ENCODE assay signal across 12 mouse cellular contexts in genomic region chr3:103232398-103232797, GRCm38 (mm10).
"Had no signal": no experiment of that assay in that cellular context is flagged by ENCODE, and none has a peak within 500 bp of the region (broad histone marks: within the 10 kb centered on the region; RNA-seq: fewer than 3 reads in every experiment).

No protein-coding gene starts in this region.

- ATAC-seq: midbrain, embryonic 13.5 days had no signal

- H3K36me3 ChIP-seq: limb, embryonic 15.5 days; liver, embryonic 15.5 days; lung, embryonic 15.5 days; midbrain, embryonic 13.5 days; neural tube, embryonic 13.5 days had no signal

- H3K9me3 ChIP-seq: limb, embryonic 15.5 days; liver, embryonic 15.5 days had no signal

- DNase-seq: kidney, adult 18-20 months; kidney, postnatal 10 days; kidney, postnatal 4 days; right cerebral cortex, adult 18-20 months; right cerebral cortex, postnatal 25 days; thymus, adult 18-20 months; thymus, postnatal 14 days had no signal

- H3K4me2 ChIP-seq: limb, embryonic 15.5 days; liver, embryonic 15.5 days; lung, embryonic 15.5 days; midbrain, embryonic 13.5 days; neural tube, embryonic 13.5 days had no signal

- H3K27me3 ChIP-seq: limb, embryonic 15.5 days; liver, embryonic 15.5 days; lung, embryonic 15.5 days; midbrain, embryonic 13.5 days; neural tube, embryonic 13.5 days had no signal

- H3K4me3 ChIP-seq: limb, embryonic 15.5 days; liver, embryonic 15.5 days; lung, embryonic 15.5 days; midbrain, embryonic 13.5 days; neural tube, embryonic 13.5 days had no signal

- H3K4me1 ChIP-seq: limb, embryonic 15.5 days; liver, embryonic 15.5 days; lung, embryonic 15.5 days; midbrain, embryonic 13.5 days; neural tube, embryonic 13.5 days had no signal

- H3K9ac ChIP-seq: limb, embryonic 15.5 days; liver, embryonic 15.5 days; lung, embryonic 15.5 days; midbrain, embryonic 13.5 days; neural tube, embryonic 13.5 days had no signal

- H3K27ac ChIP-seq: limb, embryonic 15.5 days; liver, embryonic 15.5 days; lung, embryonic 15.5 days; midbrain, embryonic 13.5 days; neural tube, embryonic 13.5 days had no signal
